Mouse (Mus musculus): ENCODE measurements around the gene Socs1. TPM values are rescaled to one million over a fixed set of nuclear protein-coding genes. Genes with fewer than 3 reads are reported as not detected.
"Not testable (repeated sequence)": the region's sequence is repeated elsewhere in the genome, so short reads cannot be mapped to it uniquely, and the experiment has no call there.

Socs1 gene
- polyA plus RNA-seq, 1 experiment from 2014 or later: 1.2 TPM

- WGBS (ENCODE audit: insufficient replicate concordance): 46% methylated on average over 4 of the region's 4 CpGs
- ATAC-seq (ENCODE audit: low read depth): no peak
Observed at GRCm38 (mm10) chr16:10813726-10814125, 28.4 kb upstream of the Socs1 start.

GRCm38 (mm10) chr16:10812865-10813371 lies 27.6 kb upstream of the Socs1 start, which contains the start of gene Gm11172:
Gene Gm11172, plus strand, starts transcription at chr16:10812915.
- Histone ChIP-seq H3K9me3 (replicated peaks) (no peaks in the 10 kb centered on the region), H3K4me3 (replicated peaks) (no peak within 1 kb of the TSS), H3K36me3 (no peaks in the 10 kb centered on the region), H3K4me1 (replicated peaks) (peaks cover 13% of the 10 kb centered on the region), H3K4me2 (no peak within 1 kb of the TSS), H3K27ac (no peak within 1 kb of the TSS), H3K9ac (no peak within 1 kb of the TSS), H3K27me3 (peaks cover 35% of the 10 kb centered on the region)
- DNase-seq: no peak
- ATAC-seq (ENCODE audit: low read depth): no peak
- WGBS (ENCODE audit: insufficient replicate concordance): 30% methylated on average over 2 of the region's 2 CpGs

More at GRCm38 (mm10) chr16:10813726-10814125, 28.4 kb upstream of the Socs1 start:
- Histone ChIP-seq H3K9me3 (replicated peaks) (no peaks in the 10 kb centered on the region), H3K36me3 (no peaks in the 10 kb centered on the region), H3K4me2 (no peak overlapping the region), H3K9ac (no peak overlapping the region), H3K4me3 (replicated peaks) (no peak overlapping the region), H3K4me1 (replicated peaks) (peaks cover 13% of the 10 kb centered on the region), H3K27ac (no peak overlapping the region), H3K27me3 (peaks cover 31% of the 10 kb centered on the region)
- no peak for DNase-seq

GRCm38 (mm10) chr16:10810376-10810775 lies 25.0 kb upstream of the Socs1 start:
- Histone ChIP-seq H3K9ac (no peak overlapping the region), H3K36me3 (no peaks in the 10 kb centered on the region), H3K4me3 (replicated peaks) (no peak overlapping the region), H3K27me3 (peaks cover 35% of the 10 kb centered on the region), H3K4me1 (replicated peaks) (peaks cover 10% of the 10 kb centered on the region), H3K27ac (no peak overlapping the region), H3K4me2 (no peak overlapping the region), H3K9me3 (replicated peaks) (no peaks in the 10 kb centered on the region)
- 76% methylated on average over 1 of the region's 1 CpGs for WGBS (ENCODE audit: insufficient replicate concordance)
- ATAC-seq (ENCODE audit: low read depth): no peak
- no peak for DNase-seq

- WGBS (ENCODE audit: insufficient replicate concordance): 59% methylated on average over 10 of the region's 10 CpGs
- H3K9ac ChIP-seq: no peak within 1 kb of the TSS
- H3K9me3 ChIP-seq (replicated peaks): no peaks in the 10 kb centered on the region
- no peak within 1 kb of the TSS for H3K4me3 ChIP-seq (replicated peaks)
- ATAC-seq (ENCODE audit: low read depth) (no peak), DNase-seq (no peak)
- H3K36me3 ChIP-seq: no peaks in the 10 kb centered on the region
- H3K4me2 ChIP-seq: no peak within 1 kb of the TSS
- no peaks in the 10 kb centered on the region for H3K4me1 ChIP-seq (replicated peaks)
- peaks cover 29% of the 10 kb centered on the region for H3K27me3 ChIP-seq
- H3K27ac ChIP-seq: no peak within 1 kb of the TSS
Observed at GRCm38 (mm10) chr16:10805789-10806527, 20.6 kb upstream of the Socs1 start, which contains the start of gene Prm1. Gene Prm1, minus strand, starts transcription at chr16:10805839.

- not testable (repeated sequence) for H3K9ac ChIP-seq; H3K36me3 ChIP-seq; H3K4me1 ChIP-seq (replicated peaks); H3K9me3 ChIP-seq (replicated peaks); H3K4me3 ChIP-seq (replicated peaks); H3K27ac ChIP-seq; DNase-seq; H3K27me3 ChIP-seq; ATAC-seq (ENCODE audit: low read depth); H3K4me2 ChIP-seq
- WGBS (ENCODE audit: insufficient replicate concordance): 68% methylated on average over 3 of the region's 3 CpGs
Observed at GRCm38 (mm10) chr16:10802420-10802819, 17.1 kb upstream of the Socs1 start.

GRCm38 (mm10) chr16:10796034-10796433 lies 10.7 kb upstream of the Socs1 start, which contains the start of gene Prm2:
Gene Prm2, minus strand, starts transcription at chr16:10796134.
- H3K9me3 ChIP-seq (replicated peaks): no peaks in the 10 kb centered on the region
- 54% methylated on average over 6 of the region's 6 CpGs for WGBS (ENCODE audit: insufficient replicate concordance)
- H3K4me2 ChIP-seq: no peak within 1 kb of the TSS
- no peak within 1 kb of the TSS for H3K4me3 ChIP-seq (replicated peaks)
- ATAC-seq (ENCODE audit: low read depth) (no peak), DNase-seq (no peak)
- no peak within 1 kb of the TSS for H3K27ac ChIP-seq
- H3K9ac ChIP-seq: no peak within 1 kb of the TSS
- H3K4me1 ChIP-seq (replicated peaks): no peaks in the 10 kb centered on the region
- no peaks in the 10 kb centered on the region for H3K36me3 ChIP-seq
- H3K27me3 ChIP-seq: peaks cover 49% of the 10 kb centered on the region

- H3K4me3 ChIP-seq (replicated peaks): no peak within 1 kb of the TSS
- 48% methylated on average over 9 of the region's 9 CpGs for WGBS (ENCODE audit: insufficient replicate concordance)
- H3K9me3 ChIP-seq (replicated peaks): no peaks in the 10 kb centered on the region
- no peak within 1 kb of the TSS for H3K9ac ChIP-seq
- H3K36me3 ChIP-seq: no peaks in the 10 kb centered on the region
- H3K4me1 ChIP-seq (replicated peaks): peaks cover 16% of the 10 kb centered on the region
- DNase-seq (no peak), ATAC-seq (ENCODE audit: low read depth) (no peak)
- H3K4me2 ChIP-seq: no peak within 1 kb of the TSS
- no peak within 1 kb of the TSS for H3K27ac ChIP-seq
- H3K27me3 ChIP-seq: peaks cover 32% of the 10 kb centered on the region
Observed at GRCm38 (mm10) chr16:10790702-10791101, 5.4 kb upstream of the Socs1 start, which contains the start of gene Prm3. Gene Prm3, minus strand, starts transcription at chr16:10790914.

- peaks cover 32% of the 10 kb centered on the region for H3K27me3 ChIP-seq
Observed at GRCm38 (mm10) chr16:10788866-10789265, 3.5 kb upstream of the Socs1 start.

GRCm38 (mm10) chr16:10788271-10788670 lies 2.9 kb upstream of the Socs1 start, which contains the start of gene Tnp2:
Gene Tnp2, minus strand, starts transcription at chr16:10788660.
- peaks cover 38% of the 10 kb centered on the region for H3K27me3 ChIP-seq
- no peak within 1 kb of the TSS for H3K4me2 ChIP-seq
- no peak within 1 kb of the TSS for H3K4me3 ChIP-seq (replicated peaks)
- no peak for DNase-seq
- H3K36me3 ChIP-seq: no peaks in the 10 kb centered on the region
- H3K4me1 ChIP-seq (replicated peaks): peaks cover 36% of the 10 kb centered on the region
- ATAC-seq (ENCODE audit: low read depth): no peak
- WGBS (ENCODE audit: insufficient replicate concordance): 43% methylated on average over 16 of the region's 16 CpGs
- no peaks in the 10 kb centered on the region for H3K9me3 ChIP-seq (replicated peaks)
- H3K9ac ChIP-seq: no peak within 1 kb of the TSS
- H3K27ac ChIP-seq: no peak within 1 kb of the TSS

More at GRCm38 (mm10) chr16:10788866-10789265, 3.5 kb upstream of the Socs1 start:
- H3K4me2 ChIP-seq: no peak overlapping the region
- WGBS (ENCODE audit: insufficient replicate concordance): 47% methylated on average over 4 of the region's 4 CpGs
- no peaks in the 10 kb centered on the region for H3K36me3 ChIP-seq
- H3K4me1 ChIP-seq (replicated peaks): peaks cover 30% of the 10 kb centered on the region
- no peak overlapping the region for H3K27ac ChIP-seq
- no peak for ATAC-seq (ENCODE audit: low read depth)
- no peak overlapping the region for H3K4me3 ChIP-seq (replicated peaks)
- DNase-seq: no peak
- H3K9me3 ChIP-seq (replicated peaks): no peaks in the 10 kb centered on the region
- no peak overlapping the region for H3K9ac ChIP-seq

GRCm38 (mm10) chr16:10787548-10788058 lies 2.3 kb upstream of the Socs1 start:
- DNase-seq (no peak), ATAC-seq (ENCODE audit: low read depth) (no peak)
- H3K9ac ChIP-seq: no peak overlapping the region
- WGBS (ENCODE audit: insufficient replicate concordance): 70% methylated on average over 7 of the region's 7 CpGs
- no peak overlapping the region for H3K27ac ChIP-seq
- H3K27me3 ChIP-seq: peaks cover 44% of the 10 kb centered on the region
- no peaks in the 10 kb centered on the region for H3K36me3 ChIP-seq
- H3K4me2 ChIP-seq: no peak overlapping the region
- H3K9me3 ChIP-seq (replicated peaks): no peaks in the 10 kb centered on the region
- H3K4me3 ChIP-seq (replicated peaks): no peak overlapping the region
- H3K4me1 ChIP-seq (replicated peaks): peaks cover 41% of the 10 kb centered on the region

- Histone ChIP-seq H3K4me1 (replicated peaks) (peaks cover 41% of the 10 kb centered on the region), H3K36me3 (no peaks in the 10 kb centered on the region), H3K9ac (no peak overlapping the region), H3K4me3 (replicated peaks) (peak overlapping the region; percentile 89; the same call in 1 of the 2 replicates), H3K27me3 (peaks cover 48% of the 10 kb centered on the region), H3K27ac (no peak overlapping the region), H3K4me2 (peak overlapping the region; percentile 99), H3K9me3 (replicated peaks) (no peaks in the 10 kb centered on the region)
- no peak for ATAC-seq (ENCODE audit: low read depth)
- WGBS (ENCODE audit: insufficient replicate concordance): 55% methylated on average over 4 of the region's 4 CpGs
- no peak for DNase-seq
Observed at GRCm38 (mm10) chr16:10786782-10787547, 1.6 kb upstream of the Socs1 start.

All from liver, embryonic 13.5 days (tissue).